Mouse (Mus musculus): Measurements from ENCODE around the gene Dlgap1.

The Dlgap1 gene

GRCm38 (mm10) chr17:70626396-70626795 is 657.5 kb downstream of the Dlgap1 start:
- no peak for DNase-seq (ENCODE audit: low read depth, low spot score)

GRCm38 (mm10) chr17:70626925-70627324 is 658.1 kb downstream of the Dlgap1 start:
- DNase-seq (ENCODE audit: low read depth, low spot score), result no peak

- no peak for DNase-seq (ENCODE audit: low read depth, low spot score)
Measured at GRCm38 (mm10) chr17:70629653-70630378, 660.9 kb downstream of the Dlgap1 start.

- DNase-seq (ENCODE audit: low read depth, low spot score), result peak; percentile 34
Measured at GRCm38 (mm10) chr17:70633181-70633944, 664.5 kb downstream of the Dlgap1 start.

GRCm38 (mm10) chr17:70643211-70643610 is 674.3 kb downstream of the Dlgap1 start:
- no peak for DNase-seq (ENCODE audit: low read depth, low spot score)

- no peak for DNase-seq (ENCODE audit: low read depth, low spot score)
Measured at GRCm38 (mm10) chr17:70646641-70647040, 677.8 kb downstream of the Dlgap1 start.

GRCm38 (mm10) chr17:70661382-70661781 is 692.5 kb downstream of the Dlgap1 start:
- DNase-seq (ENCODE audit: low read depth, low spot score), result no peak

GRCm38 (mm10) chr17:70663992-70664391 is 695.1 kb downstream of the Dlgap1 start:
- DNase-seq (ENCODE audit: low read depth, low spot score), result no peak

GRCm38 (mm10) chr17:70664484-70665040 is 695.7 kb downstream of the Dlgap1 start:
- DNase-seq (ENCODE audit: low read depth, low spot score), result no peak

GRCm38 (mm10) chr17:70673985-70674384 is 705.1 kb downstream of the Dlgap1 start:
- DNase-seq (ENCODE audit: low read depth, low spot score), result no peak

GRCm38 (mm10) chr17:70676522-70676921 is 707.6 kb downstream of the Dlgap1 start:
- DNase-seq (ENCODE audit: low read depth, low spot score), result no peak

GRCm38 (mm10) chr17:70683561-70684167 is 714.8 kb downstream of the Dlgap1 start:
- DNase-seq (ENCODE audit: low read depth, low spot score), result peak; percentile 56

GRCm38 (mm10) chr17:70690174-70690573 is 721.3 kb downstream of the Dlgap1 start:
- DNase-seq (ENCODE audit: low read depth, low spot score), result no peak

GRCm38 (mm10) chr17:70690598-70690997 is 721.7 kb downstream of the Dlgap1 start:
- no peak for DNase-seq (ENCODE audit: low read depth, low spot score)

- DNase-seq (ENCODE audit: low read depth, low spot score), result peak; percentile 85
Measured at GRCm38 (mm10) chr17:70706976-70707818, 738.3 kb downstream of the Dlgap1 start.

- DNase-seq (ENCODE audit: low read depth, low spot score), result no peak
Measured at GRCm38 (mm10) chr17:70707819-70708140, 738.9 kb downstream of the Dlgap1 start.

- no peak for DNase-seq (ENCODE audit: low read depth, low spot score)
Measured at GRCm38 (mm10) chr17:70709545-70709944, 740.7 kb downstream of the Dlgap1 start.

- no peak for DNase-seq (ENCODE audit: low read depth, low spot score)
Measured at GRCm38 (mm10) chr17:70713470-70713869, 744.6 kb downstream of the Dlgap1 start.

GRCm38 (mm10) chr17:70719684-70720324 is 750.9 kb downstream of the Dlgap1 start:
- no peak for DNase-seq (ENCODE audit: low read depth, low spot score)

GRCm38 (mm10) chr17:70720766-70721165 is 751.9 kb downstream of the Dlgap1 start:
- peak; percentile 44 for DNase-seq (ENCODE audit: low read depth, low spot score)

- DNase-seq (ENCODE audit: low read depth, low spot score), result no peak
Measured at GRCm38 (mm10) chr17:70722146-70722545, 753.3 kb downstream of the Dlgap1 start.

Data from A20 (cell line).